Mouse (Mus musculus): Measurements from ENCODE around the gene Grasp. TPM values are rescaled to one million over a fixed set of nuclear protein-coding genes. Genes with fewer than 3 reads are reported as not detected.
A peak's percentile ranks its signal among the peaks of the same experiment; 100 is the strongest.

The Grasp gene
- total and polyA plus RNA-seq, 2 experiments, result 0.92 to 1.5 TPM

DNA sequence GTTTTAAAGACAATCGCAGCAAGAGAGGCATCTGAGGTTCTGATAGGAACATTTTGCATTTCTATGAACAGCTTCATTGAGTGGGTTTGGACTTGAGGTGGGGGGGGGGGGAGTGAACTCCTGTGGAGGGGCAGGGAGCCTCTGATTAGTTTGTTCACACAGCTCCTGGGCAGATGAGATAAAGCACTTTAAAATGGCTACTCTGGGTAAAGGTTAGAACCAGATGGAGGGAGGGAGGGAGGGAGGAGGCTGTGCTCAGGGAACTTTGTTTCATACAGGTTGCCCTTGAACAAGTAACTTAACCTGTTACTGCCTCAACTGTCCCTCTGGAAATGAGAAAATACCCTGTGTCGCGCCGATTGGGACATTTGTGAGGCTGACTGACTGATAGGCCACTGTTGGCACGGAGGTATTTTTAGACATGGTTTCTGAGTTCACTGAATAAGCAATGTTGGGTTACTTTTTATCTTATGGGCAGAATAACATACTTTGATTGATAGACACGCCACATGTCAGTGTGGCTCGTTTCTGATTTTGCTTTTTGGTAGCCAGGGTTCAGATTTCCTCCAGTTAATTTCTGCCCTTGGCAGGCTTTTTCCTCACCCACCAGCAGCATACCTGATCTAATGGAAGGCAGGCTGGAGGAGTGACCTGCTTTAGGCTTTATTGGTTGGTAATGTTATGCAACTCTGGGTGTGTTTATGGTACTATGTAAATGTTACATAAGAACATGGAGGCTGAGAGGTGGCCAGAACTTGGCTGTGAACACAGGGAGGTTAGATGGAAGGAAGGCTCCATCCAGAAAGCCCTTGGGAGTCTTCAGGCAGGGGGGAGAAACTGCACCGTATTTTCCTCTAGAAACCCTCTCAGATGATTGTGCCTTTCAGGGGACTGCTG, 46.9 kb upstream of the Grasp start:
- H3K27me3 ChIP-seq (ENCODE audit: control insufficient read depth, insufficient read depth, low read length), result no peaks in the 10 kb centered on the region
- no peaks in the 10 kb centered on the region for H3K36me3 ChIP-seq (ENCODE audit: control insufficient read depth, insufficient read depth, low read length)
- WGBS, result 30% methylated on average over 8 of the region's 8 CpGs
- H3K9ac ChIP-seq (ENCODE audit: low read depth, low read length), result no peak overlapping the region
- H3K4me1 ChIP-seq (ENCODE audit: control insufficient read depth, insufficient read depth, low read length), result peaks cover 20% of the 10 kb centered on the region
- no peak overlapping the region for H3K27ac ChIP-seq (replicated peaks; ENCODE audit: insufficient read depth, low read depth, low read length)
- H3K4me3 ChIP-seq (ENCODE audit: insufficient read depth, low read depth, low read length), result no peak overlapping the region
- peak; percentile 60 for DNase-seq (ENCODE audit: extremely low read depth, low read depth, low spot score)
- peaks cover 27% of the 10 kb centered on the region; the same call in 1 of the 2 replicates for H3K79me2 ChIP-seq (ENCODE audit: control insufficient read depth, insufficient read depth, low read length)
- TF ChIP-seq CTCF (IDR thresholded peaks at IDR 0.05; ENCODE audit: low read depth, low read length) (no peak), POLR2A (IDR thresholded peaks at IDR 0.05; ENCODE audit: extremely low read depth, insufficient read depth, low read length) (no peak)

DNA sequence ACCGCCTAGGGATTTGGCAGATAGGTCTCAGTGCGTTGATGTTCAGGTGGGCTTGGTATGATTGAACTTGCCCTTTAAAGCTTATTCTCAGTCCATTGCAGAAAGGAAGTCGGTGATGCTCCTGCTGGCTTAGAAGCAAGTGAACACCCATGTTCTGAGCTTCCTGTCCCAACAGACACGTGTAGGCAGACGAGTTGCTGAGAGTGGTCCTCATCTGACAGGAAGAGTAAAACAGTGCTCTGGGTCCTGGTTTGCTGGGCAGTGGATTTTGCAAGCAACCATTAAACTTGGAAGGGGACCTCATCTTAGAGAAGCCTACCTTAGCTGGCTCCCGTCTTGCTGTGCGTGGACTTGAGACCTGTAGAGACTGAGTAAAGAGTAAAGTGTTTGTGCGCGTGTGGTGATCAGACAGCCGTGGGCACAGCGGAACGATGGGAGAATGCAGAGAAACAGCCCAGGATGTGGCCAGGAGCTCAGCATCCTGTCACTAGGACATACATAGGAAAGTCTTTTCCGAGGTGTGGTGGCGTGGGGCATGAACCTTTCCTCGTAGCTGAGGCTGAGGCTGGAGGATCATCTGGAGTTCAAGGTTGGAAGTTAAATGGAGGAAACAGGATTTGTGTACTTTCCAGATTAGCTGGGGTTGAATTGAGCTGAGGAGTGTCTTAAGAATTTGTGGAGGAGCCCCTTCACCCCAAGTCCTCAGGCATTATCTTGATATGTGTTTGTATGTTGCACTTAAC, 43.5 kb upstream of the Grasp start:
- TF ChIP-seq CTCF (IDR thresholded peaks at IDR 0.05; ENCODE audit: low read depth, low read length), result no peak
- no peak for TF ChIP-seq POLR2A (IDR thresholded peaks at IDR 0.05; ENCODE audit: extremely low read depth, insufficient read depth, low read length)
- DNase-seq (ENCODE audit: extremely low read depth, low read depth, low spot score), result no peak
- Histone ChIP-seq H3K79me2 (ENCODE audit: control insufficient read depth, insufficient read depth, low read length) (peaks cover 27% of the 10 kb centered on the region; the same call in 1 of the 2 replicates), H3K9ac (ENCODE audit: low read depth, low read length) (no peak overlapping the region), H3K27ac (replicated peaks; ENCODE audit: insufficient read depth, low read depth, low read length) (no peak overlapping the region), H3K36me3 (ENCODE audit: control insufficient read depth, insufficient read depth, low read length) (no peaks in the 10 kb centered on the region), H3K4me3 (ENCODE audit: insufficient read depth, low read depth, low read length) (no peak overlapping the region), H3K27me3 (ENCODE audit: control insufficient read depth, insufficient read depth, low read length) (no peaks in the 10 kb centered on the region), H3K4me1 (ENCODE audit: control insufficient read depth, insufficient read depth, low read length) (peaks cover 18% of the 10 kb centered on the region)
- 77% methylated on average over 15 of the region's 15 CpGs for WGBS

DNA sequence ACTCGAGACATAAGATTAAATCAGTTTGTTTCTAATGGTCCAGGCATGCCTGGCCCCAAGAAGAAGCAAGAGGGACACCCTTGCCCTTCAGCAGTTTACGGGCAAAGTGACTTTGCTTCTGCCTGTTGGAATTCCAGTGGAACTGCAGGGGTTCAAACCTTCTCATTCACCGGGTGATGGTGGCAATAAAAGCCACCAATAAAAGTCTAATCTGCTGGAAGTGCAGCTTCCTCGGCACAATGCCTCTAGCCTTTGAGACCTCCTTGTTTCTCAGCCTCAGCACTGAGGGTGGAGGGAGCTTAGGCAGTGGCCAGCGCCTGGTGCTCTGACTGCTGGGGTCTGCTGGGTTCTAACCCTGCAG, 42.9 kb upstream of the Grasp start:
- Histone ChIP-seq H3K36me3 (ENCODE audit: control insufficient read depth, insufficient read depth, low read length) (no peaks in the 10 kb centered on the region), H3K4me3 (ENCODE audit: insufficient read depth, low read depth, low read length) (no peak overlapping the region), H3K27ac (replicated peaks; ENCODE audit: insufficient read depth, low read depth, low read length) (no peak overlapping the region), H3K9ac (ENCODE audit: low read depth, low read length) (no peak overlapping the region), H3K4me1 (ENCODE audit: control insufficient read depth, insufficient read depth, low read length) (peaks cover 13% of the 10 kb centered on the region), H3K79me2 (ENCODE audit: control insufficient read depth, insufficient read depth, low read length) (peaks cover 27% of the 10 kb centered on the region; the same call in 1 of the 2 replicates), H3K27me3 (ENCODE audit: control insufficient read depth, insufficient read depth, low read length) (no peaks in the 10 kb centered on the region)
- DNase-seq (ENCODE audit: extremely low read depth, low read depth, low spot score), result no peak
- TF ChIP-seq CTCF (IDR thresholded peaks at IDR 0.05; ENCODE audit: low read depth, low read length), result no peak
- TF ChIP-seq POLR2A (IDR thresholded peaks at IDR 0.05; ENCODE audit: extremely low read depth, insufficient read depth, low read length), result no peak
- 77% methylated on average over 5 of the region's 5 CpGs for WGBS

DNA sequence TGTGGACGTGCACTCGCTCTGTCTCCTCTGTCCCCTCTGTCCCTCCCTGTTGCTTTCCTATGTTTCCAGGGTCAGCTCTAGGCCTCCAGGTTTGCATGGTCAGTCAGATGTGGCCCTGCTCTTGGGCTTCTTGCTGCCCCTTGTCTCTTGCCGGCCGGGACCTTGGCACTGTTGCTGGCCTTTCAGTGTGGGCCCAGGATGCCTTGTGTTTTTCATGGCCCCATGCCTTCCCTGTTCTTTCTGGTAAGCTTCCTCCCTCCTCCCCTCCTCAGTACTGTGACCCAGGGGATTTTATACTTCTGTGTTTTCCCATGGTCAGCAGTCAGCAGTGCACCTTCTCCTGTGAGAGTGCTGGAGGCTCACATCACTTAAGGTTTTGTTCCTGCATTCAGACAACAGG, 42.5 kb upstream of the Grasp start:
- Histone ChIP-seq H3K27ac (replicated peaks; ENCODE audit: insufficient read depth, low read depth, low read length) (no peak overlapping the region), H3K4me1 (ENCODE audit: control insufficient read depth, insufficient read depth, low read length) (peaks cover 9% of the 10 kb centered on the region), H3K27me3 (ENCODE audit: control insufficient read depth, insufficient read depth, low read length) (no peaks in the 10 kb centered on the region), H3K4me3 (ENCODE audit: insufficient read depth, low read depth, low read length) (no peak overlapping the region), H3K79me2 (ENCODE audit: control insufficient read depth, insufficient read depth, low read length) (peaks cover 27% of the 10 kb centered on the region; the same call in 1 of the 2 replicates), H3K9ac (ENCODE audit: low read depth, low read length) (no peak overlapping the region), H3K36me3 (ENCODE audit: control insufficient read depth, insufficient read depth, low read length) (no peaks in the 10 kb centered on the region)
- no peak for TF ChIP-seq CTCF (IDR thresholded peaks at IDR 0.05; ENCODE audit: low read depth, low read length)
- DNase-seq (ENCODE audit: extremely low read depth, low read depth, low spot score), result no peak
- WGBS, result 65% methylated on average over 4 of the region's 4 CpGs

DNA sequence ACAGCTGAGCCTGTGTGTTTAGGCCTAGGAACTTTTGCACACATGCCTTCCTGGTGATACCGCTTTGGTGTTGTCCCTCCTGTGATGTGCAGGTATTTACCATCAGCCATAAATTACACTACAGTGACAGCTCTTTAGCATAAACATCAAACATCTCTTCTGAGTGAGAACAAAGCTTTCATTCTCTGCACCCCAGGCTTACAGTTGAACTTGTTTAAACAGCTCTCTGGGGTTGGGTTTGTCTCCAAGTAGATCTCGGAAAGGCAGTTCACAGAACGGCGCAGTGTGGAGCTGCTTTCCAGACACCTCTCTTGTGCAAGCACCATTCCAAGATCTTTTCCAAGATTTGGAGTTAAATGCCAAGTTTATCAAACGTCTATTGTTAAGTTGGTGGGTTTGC, 41.3 kb upstream of the Grasp start:
- H3K4me1 ChIP-seq (ENCODE audit: control insufficient read depth, insufficient read depth, low read length), result peaks cover 4% of the 10 kb centered on the region; the same call in 1 of the 2 replicates
- H3K9ac ChIP-seq (ENCODE audit: low read depth, low read length), result no peak overlapping the region
- peaks cover 23% of the 10 kb centered on the region; the same call in 1 of the 2 replicates for H3K79me2 ChIP-seq (ENCODE audit: control insufficient read depth, insufficient read depth, low read length)
- no peaks in the 10 kb centered on the region for H3K27me3 ChIP-seq (ENCODE audit: control insufficient read depth, insufficient read depth, low read length)
- DNase-seq (ENCODE audit: extremely low read depth, low read depth, low spot score), result no peak
- 72% methylated on average over 5 of the region's 5 CpGs for WGBS
- TF ChIP-seq CTCF (IDR thresholded peaks at IDR 0.05; ENCODE audit: low read depth, low read length), result no peak
- TF ChIP-seq POLR2A (IDR thresholded peaks at IDR 0.05; ENCODE audit: extremely low read depth, insufficient read depth, low read length), result no peak
- no peaks in the 10 kb centered on the region for H3K36me3 ChIP-seq (ENCODE audit: control insufficient read depth, insufficient read depth, low read length)
- H3K27ac ChIP-seq (replicated peaks; ENCODE audit: insufficient read depth, low read depth, low read length), result no peak overlapping the region
- H3K4me3 ChIP-seq (ENCODE audit: insufficient read depth, low read depth, low read length), result no peak overlapping the region

All from liver, adult 2 months (tissue).